Mouse (Mus musculus): Measurements from ENCODE around the gene Ssr2.

- TF ChIP-seq POLR2A (IDR thresholded peaks at IDR 0.05; ENCODE audit: borderline replicate concordance, control insufficient read depth, low read depth, low read length) (no peak), CTCF (IDR thresholded peaks at IDR 0.05; ENCODE audit: control insufficient read depth, insufficient read depth, low read length) (no peak)
These were observed 51.4 kb downstream of the Ssr2 start for GRCm38 (mm10) chr3:88627114-88627513.

Data from bone marrow, adult 2 months (tissue).